Mouse (Mus musculus): ENCODE measurements around the gene Snx25. TPM values are rescaled to one million over a fixed set of nuclear protein-coding genes. Genes with fewer than 3 reads are reported as not detected.

Snx25 gene
- total and polyA plus RNA-seq, 3 experiments: 20.0 to 23.1 TPM; not detected in 1

DNA sequence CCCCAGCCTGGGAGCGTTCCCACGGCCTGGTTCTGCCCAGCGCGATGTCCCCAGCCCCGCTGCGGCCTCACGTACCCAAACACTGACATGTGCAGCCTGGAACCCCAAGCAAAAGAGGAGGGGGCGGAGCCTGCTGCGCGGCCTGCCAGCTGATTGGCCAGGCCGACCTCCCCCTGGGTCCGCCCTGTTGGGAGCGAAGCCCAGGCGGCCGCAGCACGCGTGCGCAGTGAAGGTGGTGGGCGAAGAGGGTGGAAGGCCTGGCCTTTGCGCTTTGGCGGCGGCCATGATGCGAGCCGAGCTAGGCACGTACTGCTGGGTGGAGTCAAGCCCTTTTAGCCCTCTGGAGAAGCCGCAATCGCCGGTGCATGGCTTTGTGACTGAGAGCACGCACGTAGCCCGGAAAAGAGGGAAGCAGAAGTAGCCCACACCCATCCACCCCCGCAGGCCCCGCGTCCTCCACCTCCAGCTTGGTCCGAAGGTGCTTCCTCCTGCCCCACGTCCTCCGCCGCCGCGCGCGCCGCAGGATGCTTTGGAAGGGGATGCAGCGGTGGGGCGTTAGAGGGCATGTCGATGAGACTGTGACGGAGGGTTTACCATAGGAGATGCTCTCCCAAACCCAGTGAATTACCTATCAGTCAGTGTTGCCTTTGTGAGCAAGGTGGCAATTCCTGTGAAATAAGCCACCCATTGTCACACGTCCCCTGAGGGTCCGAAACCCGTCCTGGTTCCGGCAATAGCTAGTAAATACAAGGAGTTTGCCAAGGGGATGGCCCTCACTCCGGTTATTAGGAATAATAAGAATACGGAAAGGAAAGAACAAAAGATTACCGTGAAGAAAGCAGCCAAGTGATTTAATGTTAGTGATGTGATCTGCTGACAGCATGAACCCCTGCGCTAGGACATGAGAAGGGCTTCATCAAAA, 151.9 kb downstream of the Snx25 start (continued):
- peak; percentile 95 for TF ChIP-seq ZMIZ1 (IDR thresholded peaks at IDR 0.05; ENCODE audit: low read depth, low read length)
- no peak for TF ChIP-seq JUND (IDR thresholded peaks at IDR 0.05; ENCODE audit: low read depth, low read length)
- peak; percentile 75 to 80 for TF ChIP-seq POLR2A (IDR thresholded peaks at IDR 0.05; ENCODE audit: control insufficient read depth in 1 of 2, insufficient read depth in 1 of 2, low read depth in 1 of 2, low read length in 2 of 2, poor library complexity in 1 of 2)
- TF ChIP-seq RCOR1 (IDR thresholded peaks at IDR 0.05; ENCODE audit: low read depth, low read length): no peak

DNA sequence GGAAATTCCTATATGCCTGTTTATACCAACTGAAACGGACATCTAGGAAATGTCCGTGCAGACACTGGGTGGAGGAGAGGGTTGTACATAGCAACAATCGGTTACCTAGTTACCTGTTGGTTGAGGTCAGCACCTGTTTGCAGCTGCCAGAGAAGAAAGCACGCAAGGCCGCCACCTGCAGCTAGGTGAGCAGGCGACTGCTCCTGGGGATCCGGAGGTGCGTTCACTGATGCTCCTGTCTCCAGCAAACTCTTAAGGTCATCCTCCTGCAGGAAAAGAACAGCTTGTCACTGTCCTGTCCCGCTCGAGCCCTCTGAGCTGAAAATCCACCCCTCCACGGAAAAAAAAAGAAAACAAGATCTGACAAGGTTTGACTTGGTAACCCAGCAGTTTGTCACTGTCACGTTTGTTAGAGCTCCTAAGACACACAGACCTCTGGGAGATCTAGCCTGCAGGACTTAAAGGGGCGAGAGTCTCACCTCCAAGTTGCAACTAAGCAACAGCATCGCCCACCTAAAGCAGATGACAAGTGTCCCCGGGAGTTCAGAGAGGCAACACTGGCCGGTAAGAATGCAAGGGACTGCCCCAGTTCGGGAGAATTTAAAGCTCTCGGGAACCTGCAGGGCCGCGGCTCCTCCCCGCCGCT, 152.7 kb downstream of the Snx25 start, which contains the start of gene Lrp2bp:
Lrp2bp (plus strand) TSS at position 166 of the 646 bp plus-strand sequence.
- peak within 1 kb of the TSS; percentile 74 for H3K27ac ChIP-seq (ENCODE audit: control insufficient read depth, low read depth, low read length)
- H3K9me3 ChIP-seq (replicated peaks; ENCODE audit: insufficient read depth, low read length): no peaks in the 10 kb centered on the region
- H3K4me3 ChIP-seq (ENCODE audit: control insufficient read depth in 1 of 2, insufficient read depth in 1 of 2, low read depth in 2 of 2, low read length in 2 of 2): peak within 1 kb of the TSS; percentile 71 to 86
- H3K79me2 ChIP-seq (ENCODE audit: control insufficient read depth, insufficient read depth, low read length, poor library complexity): peaks cover 8% of the 10 kb centered on the region
- peaks cover 11 to 19% of the 10 kb centered on the region in 2 experiments; a peak in 3 of 4 replicates for H3K4me1 ChIP-seq (ENCODE audit: control insufficient read depth in 1 of 2, insufficient read depth in 2 of 2, low read length in 2 of 2)
- TF ChIP-seq ETS1 (IDR thresholded peaks at IDR 0.05; ENCODE audit: low read depth, low read length): no peak
- TF ChIP-seq SMC3 (IDR thresholded peaks at IDR 0.05; ENCODE audit: low read depth, low read length): no peak
- TF ChIP-seq BHLHE40 (IDR thresholded peaks at IDR 0.05; ENCODE audit: borderline replicate concordance, low read depth, low read length): peak; percentile 15; the same call in 1 of the 2 replicates
- TF ChIP-seq ZC3H11A (IDR thresholded peaks at IDR 0.05; ENCODE audit: low read depth, low read length): no peak
- TF ChIP-seq CHD1 (IDR thresholded peaks at IDR 0.05; ENCODE audit: low read depth, low read length): no peak
- peak; percentile 47 for TF ChIP-seq ZNF384 (IDR thresholded peaks at IDR 0.05; ENCODE audit: low read depth, low read length)
- H3K27me3 ChIP-seq (ENCODE audit: control insufficient read depth in 1 of 2, insufficient read depth in 2 of 2, low read length in 2 of 2): no peaks in the 10 kb centered on the region
- H3K9ac ChIP-seq (ENCODE audit: control insufficient read depth, low read depth, low read length, poor library complexity, severe bottlenecking): peak within 1 kb of the TSS; percentile 75
- peaks cover 21 to 23% of the 10 kb centered on the region in 2 experiments for H3K36me3 ChIP-seq (ENCODE audit: control insufficient read depth in 1 of 2, insufficient read depth in 2 of 2, low read length in 2 of 2)
- DNase-seq (ENCODE audit: low read depth, low spot score): no peak

DNA sequence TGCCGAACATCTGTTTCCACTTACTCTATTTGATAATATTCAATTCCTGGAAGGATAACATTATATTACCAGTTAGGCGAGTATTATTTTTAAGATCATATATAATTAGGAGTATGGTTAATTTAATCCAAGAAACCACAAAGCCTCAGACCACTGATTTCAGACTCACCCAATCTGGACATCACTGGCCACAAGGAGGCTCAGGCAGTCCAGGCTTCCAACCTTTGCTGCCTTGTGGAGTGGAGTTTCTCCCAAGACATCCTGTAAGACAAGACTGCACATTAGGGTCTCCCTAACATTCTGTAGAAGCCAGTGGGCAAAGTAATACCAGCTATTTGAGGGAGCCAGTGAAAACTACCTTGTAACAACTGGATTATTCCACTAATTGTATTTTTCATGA, 153.7 kb downstream of the Snx25 start:
- no peaks in the 10 kb centered on the region for H3K9me3 ChIP-seq (replicated peaks; ENCODE audit: insufficient read depth, low read length)
- DNase-seq (ENCODE audit: low read depth, low spot score): no peak
- peaks cover 11 to 19% of the 10 kb centered on the region in 2 experiments; a peak in 3 of 4 replicates for H3K4me1 ChIP-seq (ENCODE audit: control insufficient read depth in 1 of 2, insufficient read depth in 2 of 2, low read length in 2 of 2)
- no peak overlapping the region for H3K27ac ChIP-seq (ENCODE audit: control insufficient read depth, low read depth, low read length)
- peaks cover 8% of the 10 kb centered on the region for H3K79me2 ChIP-seq (ENCODE audit: control insufficient read depth, insufficient read depth, low read length, poor library complexity)
- peak overlapping the region; percentile 45 to 71; a peak in 3 of 4 replicates for H3K4me3 ChIP-seq (ENCODE audit: control insufficient read depth in 1 of 2, insufficient read depth in 1 of 2, low read depth in 2 of 2, low read length in 2 of 2)
- no peak for TF ChIP-seq USF2 (IDR thresholded peaks at IDR 0.05; ENCODE audit: borderline replicate concordance in 1 of 2, insufficient read depth in 1 of 2, low read depth in 1 of 2, low read length in 2 of 2)
- no peak for TF ChIP-seq MAX (IDR thresholded peaks at IDR 0.05; ENCODE audit: low read length)
- no peak for TF ChIP-seq MEF2A (IDR thresholded peaks at IDR 0.05; ENCODE audit: extremely low read depth, insufficient replicate concordance, low read depth, low read length, poor library complexity, severe bottlenecking)
- TF ChIP-seq ZMIZ1 (IDR thresholded peaks at IDR 0.05; ENCODE audit: low read depth, low read length): no peak
- no peak for TF ChIP-seq POLR2A (IDR thresholded peaks at IDR 0.05; ENCODE audit: control insufficient read depth in 1 of 2, insufficient read depth in 1 of 2, low read depth in 1 of 2, low read length in 2 of 2, poor library complexity in 1 of 2)
- no peak for TF ChIP-seq ZC3H11A (IDR thresholded peaks at IDR 0.05; ENCODE audit: low read depth, low read length)
- TF ChIP-seq JUND (IDR thresholded peaks at IDR 0.05; ENCODE audit: low read depth, low read length): no peak
- TF ChIP-seq MYB (IDR thresholded peaks at IDR 0.05; ENCODE audit: low read depth, low read length): no peak
- TF ChIP-seq CHD1 (IDR thresholded peaks at IDR 0.05; ENCODE audit: low read depth, low read length): no peak
- no peak for TF ChIP-seq EP300 (IDR thresholded peaks at IDR 0.05; ENCODE audit: low read depth in 1 of 2, low read length in 2 of 2)
- no peak for TF ChIP-seq MAFK (IDR thresholded peaks at IDR 0.05; ENCODE audit: borderline replicate concordance, low read depth, low read length)
- peak overlapping the region; percentile 37; the same call in 1 of the 2 replicates for H3K9ac ChIP-seq (ENCODE audit: control insufficient read depth, low read depth, low read length, poor library complexity, severe bottlenecking)
- no peaks in the 10 kb centered on the region for H3K27me3 ChIP-seq (ENCODE audit: control insufficient read depth in 1 of 2, insufficient read depth in 2 of 2, low read length in 2 of 2)
- H3K36me3 ChIP-seq (ENCODE audit: control insufficient read depth in 1 of 2, insufficient read depth in 2 of 2, low read length in 2 of 2): peaks cover 23 to 26% of the 10 kb centered on the region in 2 experiments

Data from MEL (cell line).